Comparison of ENCODE assay signal across 21 mouse cellular contexts in genomic region chr9:21537009-21537408, GRCm38 (mm10).
"Had no signal": no experiment of that assay in that cellular context is flagged by ENCODE, and none has a peak within 500 bp of the region (broad histone marks: within the 10 kb centered on the region; RNA-seq: fewer than 3 reads in every experiment).

No protein-coding gene starts in this region.

- H3K27ac ChIP-seq: liver, embryonic 14.5 days; lung, embryonic 15.5 days; midbrain, embryonic 12.5 days; neural tube, embryonic 13.5 days; neural tube, embryonic 15.5 days; stomach, embryonic 15.5 days; stomach, postnatal 0 days had no signal

- DNase-seq: liver; lung, adult 2 months; lung, postnatal 4 days; midbrain, embryonic 14.5 days; retina, postnatal 1 day; right cerebral cortex, adult 18-20 months; right cerebral cortex, postnatal 25 days; right cerebral cortex, postnatal 4 days; spleen, adult 18-20 months; thymus, adult 2 months; thymus, postnatal 25 days; thymus, postnatal 4 days had no signal

- H3K9me3 ChIP-seq: lung, embryonic 15.5 days; midbrain, embryonic 12.5 days; neural tube, embryonic 15.5 days; stomach, embryonic 15.5 days had no signal

- H3K4me3 ChIP-seq: lung, embryonic 15.5 days; midbrain, embryonic 12.5 days; neural tube, embryonic 13.5 days; neural tube, embryonic 15.5 days; stomach, embryonic 15.5 days had no signal

- H3K36me3 ChIP-seq: lung, embryonic 15.5 days; neural tube, embryonic 13.5 days; neural tube, embryonic 15.5 days; stomach, embryonic 15.5 days had no signal

- H3K4me1 ChIP-seq: lung, embryonic 15.5 days; midbrain, embryonic 12.5 days; neural tube, embryonic 13.5 days; neural tube, embryonic 15.5 days; stomach, embryonic 15.5 days had no signal

- H3K27me3 ChIP-seq: lung, embryonic 15.5 days; midbrain, embryonic 12.5 days; neural tube, embryonic 13.5 days; neural tube, embryonic 15.5 days; stomach, embryonic 15.5 days had no signal

- ATAC-seq: lung, postnatal 0 days had no signal

- H3K9ac ChIP-seq: liver, embryonic 14.5 days; lung, embryonic 15.5 days; midbrain, embryonic 12.5 days; neural tube, embryonic 13.5 days; neural tube, embryonic 15.5 days; stomach, embryonic 15.5 days had no signal

- H3K4me2 ChIP-seq: liver, embryonic 11.5 days; lung, embryonic 15.5 days; midbrain, embryonic 12.5 days; neural tube, embryonic 13.5 days; neural tube, embryonic 15.5 days; stomach, embryonic 15.5 days had no signal
